ENCODE assay signal across 14 mouse cellular contexts in genomic region chr13:97246217-97246616, GRCm38 (mm10). TPM values are rescaled to one million over a fixed set of nuclear protein-coding genes. Genes with fewer than 3 reads are reported as not detected.
A peak's percentile ranks its signal among the peaks of the same experiment; 100 is the strongest.
DNase-seq lines count a peak whose midpoint lies in the region; ATAC-seq and TF ChIP-seq lines count a peak whose summit lies in the region.
"Had no signal": no experiment of that assay in that cellular context is flagged by ENCODE, and none has a peak within 500 bp of the region (broad histone marks: within the 10 kb centered on the region; RNA-seq: fewer than 3 reads in every experiment).

No protein-coding gene starts in this region.

- 79% methylated on average over 16 of the region's 16 CpGs for WGBS in forebrain, embryonic 13.5 days
- WGBS in hindbrain, embryonic 13.5 days: 61% methylated on average over 16 of the region's 16 CpGs

- no peak for TF ChIP-seq CTCF in left cerebral cortex, adult 2 months (IDR thresholded peaks at IDR 0.05)

- H3K27me3 ChIP-seq in forebrain, embryonic 13.5 days: no peaks in the 10 kb centered on the region
- H3K27me3 ChIP-seq in hindbrain, embryonic 13.5 days: no peaks in the 10 kb centered on the region
- H3K27me3 ChIP-seq in myocyte (ENCODE audit: control insufficient read depth, insufficient read depth, insufficient read length): no peaks in the 10 kb centered on the region

- H3K9me3 ChIP-seq in forebrain, embryonic 13.5 days (replicated peaks): no peaks in the 10 kb centered on the region
- no peaks in the 10 kb centered on the region for H3K9me3 ChIP-seq in hindbrain, embryonic 13.5 days
- H3K9me3 ChIP-seq: liver, embryonic 15.5 days had no signal

- H3K4me1 ChIP-seq in forebrain, embryonic 13.5 days: peaks cover 88% of the 10 kb centered on the region
- H3K4me1 ChIP-seq in hindbrain, embryonic 13.5 days (replicated peaks): peaks cover 90% of the 10 kb centered on the region

- intact Hi-C loops in left cerebral cortex, adult 2 months (cut with DNase I): no loop called here
- intact Hi-C loops in left cerebral cortex, postnatal 14 days (cut with DNase I): loop anchor here (10.0 kb wide), 1 partner anchor 299 kb away; no protein-coding TSS in a partner anchor

- H3ac ChIP-seq in myocyte (ENCODE audit: control insufficient read depth, insufficient read length): no peak overlapping the region

- peaks cover 64% of the 10 kb centered on the region for H3K36me3 ChIP-seq in forebrain, embryonic 13.5 days (ENCODE audit: poor library complexity, severe bottlenecking)
- peaks cover 50% of the 10 kb centered on the region for H3K36me3 ChIP-seq in hindbrain, embryonic 13.5 days
- peaks cover 49% of the 10 kb centered on the region for H3K36me3 ChIP-seq in myocyte (ENCODE audit: control insufficient read depth, insufficient read depth)

- 0 out of 2 replicates have a peak overlapping the region, but pooled peaks have one; percentile 41 for H3K9ac ChIP-seq in forebrain, embryonic 13.5 days
- H3K9ac ChIP-seq in hindbrain, embryonic 13.5 days: peak overlapping the region; percentile 97
- H3K9ac ChIP-seq: liver, embryonic 15.5 days had no signal

- no peak for TF ChIP-seq POLR2A in myocyte (IDR thresholded peaks at IDR 0.05; ENCODE audit: insufficient read length, low read depth)

- no peak for DNase-seq in left cerebral cortex, adult 2 months (ENCODE audit: extremely low spot score in 1 of 2, low spot score in 2 of 2)
- DNase-seq in left cerebral cortex, postnatal 14 days (ENCODE audit: low spot score in 2 of 2): no peak
- no peak for DNase-seq in adrenal gland, postnatal 14 days
- no peak for DNase-seq in left cerebral cortex, adult 11 months (ENCODE audit: low spot score)
- DNase-seq: adrenal gland, postnatal 25 days; embryo, embryonic 11 days; gastrocnemius, adult 2 months; kidney, adult 11 months; thymus, adult 18-20 months had no signal

- H3K27ac ChIP-seq in left cerebral cortex, adult 2 months: peak overlapping the region; percentile 71
- H3K27ac ChIP-seq in forebrain, embryonic 13.5 days: peak overlapping the region; percentile 48
- H3K27ac ChIP-seq in hindbrain, embryonic 13.5 days: no peak overlapping the region
- H3K27ac ChIP-seq: gastrocnemius, adult 2 months; liver, embryonic 15.5 days had no signal

- peak overlapping the region; percentile 85 for H3K4me2 ChIP-seq in forebrain, embryonic 13.5 days
- peak overlapping the region; percentile 83 for H3K4me2 ChIP-seq in hindbrain, embryonic 13.5 days
- peak overlapping the region; percentile 74 for H3K4me2 ChIP-seq in myocyte (ENCODE audit: low read depth)
- H3K4me2 ChIP-seq: liver, embryonic 15.5 days had no signal

- peak; percentile 3; the same call in 1 of the 2 replicates for ATAC-seq in forebrain, embryonic 13.5 days
- ATAC-seq in hindbrain, embryonic 13.5 days (ENCODE audit: low FRiP score): no peak
- no peak for ATAC-seq in monocyte, adult 5-6 weeks (replicated peaks; ENCODE audit: insufficient number of reproducible peaks, low FRiP score, low TSS enrichment, poor library complexity, severe bottlenecking)

- H3K79me2 ChIP-seq in myocyte (ENCODE audit: control insufficient read depth, insufficient read depth): peaks cover 82% of the 10 kb centered on the region

- peak overlapping the region; percentile 88 for H3K4me3 ChIP-seq in left cerebral cortex, adult 2 months
- H3K4me3 ChIP-seq in forebrain, embryonic 13.5 days: peak overlapping the region; percentile 99
- peak overlapping the region; percentile 96 for H3K4me3 ChIP-seq in hindbrain, embryonic 13.5 days
- H3K4me3 ChIP-seq in myocyte: no peak overlapping the region
- H3K4me3 ChIP-seq: gastrocnemius, adult 2 months; liver, embryonic 15.5 days had no signal

TF ChIP-seq in myocyte, 11 proteins besides CTCF, POLR2A, EP300 and RAD21:
- peak; percentile 92 for TF ChIP-seq TCF3 (IDR thresholded peaks at IDR 0.05; ENCODE audit: insufficient read length, low read depth)
- no peak for TF ChIP-seq CEBPB (IDR thresholded peaks at IDR 0.05; ENCODE audit: insufficient read depth, poor library complexity, severe bottlenecking)
- TF ChIP-seq POLR2AphosphoS2 (IDR thresholded peaks at IDR 0.05; ENCODE audit: insufficient read length, low read depth): no peak
- peak; percentile 49 to 97 (median 95) for TF ChIP-seq MYOD1 (IDR thresholded peaks at IDR 0.05; ENCODE audit: control insufficient read depth in 1 of 3, insufficient read length in 2 of 3, low read depth in 2 of 3)
- TF ChIP-seq USF1 (IDR thresholded peaks at IDR 0.05; ENCODE audit: low read depth): no peak
- no peak for TF ChIP-seq REST (IDR thresholded peaks at IDR 0.05; ENCODE audit: insufficient read depth, insufficient read length)
- no peak for TF ChIP-seq E2F4 (IDR thresholded peaks at IDR 0.05; ENCODE audit: insufficient read depth)
- peak; percentile 77 to 97 (median 93) for TF ChIP-seq MYOG (IDR thresholded peaks at IDR 0.05; ENCODE audit: control insufficient read depth in 1 of 3, insufficient read depth in 1 of 3, insufficient read length in 2 of 3, low read depth in 2 of 3)
- TF ChIP-seq SRF (IDR thresholded peaks at IDR 0.05; ENCODE audit: control insufficient read depth, insufficient read length, low read depth): no peak
- TF ChIP-seq MAX (IDR thresholded peaks at IDR 0.05; ENCODE audit: low read depth): no peak
- peak; percentile 93 for TF ChIP-seq TCF12 (IDR thresholded peaks at IDR 0.05; ENCODE audit: insufficient read depth, poor library complexity, severe bottlenecking)

RNA-seq across cellular contexts. Expression of gene Enc1, which starts 5.3 kb away (rescaled TPM):
- 100 to 1,000 TPM; 653 to 683 TPM for total RNA-seq in left cerebral cortex, adult 2 months (2021)
- 100 to 1,000 TPM; 482 to 522 TPM for total RNA-seq in left cerebral cortex, postnatal 14 days (2021)
- 44.4 and 45.2 TPM in 2 replicates for polyA plus RNA-seq in forebrain, embryonic 13.5 days (2015; fragmentation: Nextera tagmentation; extraction: Ambion mirVana)
- polyA plus RNA-seq in hindbrain, embryonic 13.5 days (2015; fragmentation: Nextera tagmentation; extraction: Ambion mirVana): 59.2 and 62.1 TPM in 2 replicates
- 21.1 TPM for polyA plus RNA-seq in myocyte (2012; fragmentation: generic; extraction: Trizol)
- total RNA-seq in monocyte, adult 5-6 weeks (2017): 4.6 to 13.6 TPM (median 6.6 TPM) in 3 replicates
- 15.0 and 19.0 TPM in 2 replicates for total RNA-seq in adrenal gland, postnatal 14 days (2021)

RNA-seq across cellular contexts. Expression of gene Hexb, which starts 48.1 kb away (rescaled TPM):
- 100 to 1,000 TPM; 102 to 103 TPM for total RNA-seq in left cerebral cortex, adult 2 months (2021)
- 100 to 1,000 TPM; 104 to 107 TPM for total RNA-seq in left cerebral cortex, postnatal 14 days (2021)
- 21.4 and 21.6 TPM in 2 replicates for polyA plus RNA-seq in forebrain, embryonic 13.5 days (2015; fragmentation: Nextera tagmentation; extraction: Ambion mirVana)
- 37.3 and 40.1 TPM in 2 replicates for polyA plus RNA-seq in hindbrain, embryonic 13.5 days (2015; fragmentation: Nextera tagmentation; extraction: Ambion mirVana)
- 30.9 TPM for polyA plus RNA-seq in myocyte (2012; fragmentation: generic; extraction: Trizol)
- total RNA-seq in monocyte, adult 5-6 weeks (2017): 72.1 to 103 TPM (median 100 TPM) in 3 replicates
- 24.6 and 25.6 TPM in 2 replicates for total RNA-seq in adrenal gland, postnatal 14 days (2021)

Comparison
In these comparisons a context has a peak if more than half of its experiments do, and no peak if none do; other contexts are left out.
1. RNA of gene Enc1, which starts 5.3 kb away (total RNA-seq): 653 to 683 TPM in left cerebral cortex, adult 2 months and 482 to 522 TPM in left cerebral cortex, postnatal 14 days; 15.0 to 19.0 TPM in adrenal gland, postnatal 14 days and 4.6 to 13.6 TPM in monocyte, adult 5-6 weeks; every median in the first group is over 10 times any median in the second.
2. Peak in every context shown above with its lines, with median percentiles within 50 percentile points of each other: H3K4me2 ChIP-seq.